Mouse (Mus musculus) liver, embryonic 14.5 days (tissue): ENCODE results near the gene Vasn. TPM values are rescaled to one million over a fixed set of nuclear protein-coding genes. Genes with fewer than 3 reads are reported as not detected.

Experiments used
- ATAC-seq: fragments of 200-750 bp; cut with Nextera tagmentation; 2 replicates; pipeline ENCODE4 v1.8.0; 2017; ENCODE audit warnings: moderate number of reproducible peaks, mild to moderate bottlenecking, moderate library complexity; ENCODE audit not compliant: insufficient read depth
- DNase-seq, 3 experiments: peaks; one replicate each; pipeline ENCODE4 v3.0.0-alpha.2; 2012 to 2013; ENCODE audit warnings: low read depth in 3 of 3, low spot score in 3 of 3
- H3K27ac ChIP-seq: fragments of 300-500 bp; sonication (generic); 2 replicates; pipeline ENCODE4 v1.5.1; 2014; ENCODE audit warnings: moderate library complexity, mild to moderate bottlenecking, control low read depth, inconsistent platforms
- H3K27me3 ChIP-seq: fragments of 300-500 bp; sonication (generic); 2 replicates; pipeline ENCODE4 v1.6.1; 2014; ENCODE audit warnings: mild to moderate bottlenecking, low read length, moderate library complexity; ENCODE audit not compliant: control insufficient read depth, insufficient read depth
- H3K36me3 ChIP-seq: fragments of 300-500 bp; sonication (generic); replicated peaks from 2 replicates; pipeline ENCODE4 v1.6.1; 2014; ENCODE audit warnings: low read depth; ENCODE audit not compliant: control insufficient read depth, insufficient read depth
- H3K4me1 ChIP-seq, 2 experiments: fragments of 200-500 bp in 1 of 2; fragments of 300-500 bp in 1 of 2; sonication (generic) in 1 of 2; replicated peaks; 2 replicates each; pipeline ENCODE4 v1.6.1; 2012 to 2014; ENCODE audit warnings: antibody characterized with exemption in 1 of 2, inconsistent platforms in 1 of 2, low read length in 1 of 2; ENCODE audit not compliant: control insufficient read depth in 2 of 2, insufficient read depth in 2 of 2
- H3K4me2 ChIP-seq: fragments of 300-500 bp; sonication (generic); 2 replicates; pipeline ENCODE4 v1.6.1; 2014; ENCODE audit warnings: low read depth, mild to moderate bottlenecking, control low read depth, moderate library complexity
- H3K4me3 ChIP-seq, 2 experiments: fragments of 200-500 bp in 1 of 2; fragments of 300-500 bp in 1 of 2; sonication (generic) in 1 of 2; 2 replicates each; pipeline ENCODE4 v1.5.1; 2012 to 2014; ENCODE audit warnings: low read depth in 2 of 2, low read length in 2 of 2, mild to moderate bottlenecking in 2 of 2, control low read depth in 1 of 2, inconsistent platforms in 1 of 2, moderate library complexity in 1 of 2; ENCODE audit not compliant: insufficient read depth in 1 of 2
- H3K9ac ChIP-seq: fragments of 300-500 bp; sonication (generic); replicated peaks from 2 replicates; pipeline ENCODE4 v1.6.1; 2014; ENCODE audit warnings: mild to moderate bottlenecking, control low read depth, moderate library complexity
- H3K9me3 ChIP-seq: fragments of 300-500 bp; sonication (generic); 2 replicates; pipeline ENCODE4 v1.6.1; 2016; ENCODE audit warnings: low read length, mixed read lengths; ENCODE audit not compliant: control insufficient read depth
- CTCF ChIP-seq: IDR thresholded peaks from 2 replicates; pipeline ENCODE4 v1.5.1; 2016; ENCODE audit warnings: antibody characterized with exemption, low read depth, control low read depth
- EP300 ChIP-seq: IDR thresholded peaks from 2 replicates; pipeline ENCODE4 v1.6.1; 2016; ENCODE audit warnings: antibody characterized with exemption, low read depth
- WGBS: fragments of 180-500 bp; shearing (Covaris S2); extraction: QIAGEN DNeasy Blood & Tissue Kit; methylation state at CpG from one replicate; pipeline ENCODE4 v1.1.7; 2014; ENCODE audit not compliant: insufficient replicate concordance; 5-methylcytosine and 5-hydroxymethylcytosine counted together
- polyA plus RNA-seq, 2 experiments: library from polyadenylated mRNA; depleted of rRNA in 1 of 2; stranded (reverse) in 1 of 2; unstranded in 1 of 2; fragments of >200 nt; fragmentation: Nextera tagmentation in 1 of 2; extraction: Ambion mirVana in 1 of 2; gene quantifications; 2 replicates each; pipeline versions ENCODE4 v1.2.1 to v1.2.3; 2012 to 2014

Vasn gene
- polyA plus RNA-seq, 2 experiments = 1.2 to 2.5 TPM

GRCm38 (mm10) chr16:4598041-4598440, 41.7 kb upstream of the Vasn start:
- H3K4me3 ChIP-seq = no peak overlapping the region
- no peaks in the 10 kb centered on the region for H3K36me3 ChIP-seq
- ATAC-seq (no peak), DNase-seq (no peak)
- H3K4me2 ChIP-seq = no peak overlapping the region
- no peak for TF ChIP-seq CTCF
- no peak for TF ChIP-seq EP300
- 59% methylated on average over 5 of the region's 5 CpGs for WGBS
- no peak overlapping the region for H3K27ac ChIP-seq
- H3K4me1 ChIP-seq = peaks cover 0 to 8% of the 10 kb centered on the region in 2 experiments; a peak in 2 of 4 replicates
- no peaks in the 10 kb centered on the region for H3K9me3 ChIP-seq
- no peak overlapping the region for H3K9ac ChIP-seq
- peaks cover 36% of the 10 kb centered on the region for H3K27me3 ChIP-seq

GRCm38 (mm10) chr16:4598891-4599543, 40.7 kb upstream of the Vasn start:
- no peak for TF ChIP-seq CTCF
- TF ChIP-seq EP300 = no peak
- ATAC-seq (no peak), DNase-seq (no peak)
- Histone ChIP-seq H3K9me3 (no peaks in the 10 kb centered on the region), H3K27me3 (peaks cover 26% of the 10 kb centered on the region), H3K4me2 (no peak overlapping the region), H3K4me3 (no peak overlapping the region), H3K27ac (no peak overlapping the region), H3K9ac (no peak overlapping the region), H3K4me1 (peaks cover 0 to 8% of the 10 kb centered on the region in 2 experiments; a peak in 2 of 4 replicates), H3K36me3 (no peaks in the 10 kb centered on the region)
- WGBS = 55% methylated on average over 6 of the region's 6 CpGs

- ATAC-seq (no peak), DNase-seq (no peak)
- H3K4me1 ChIP-seq = peaks cover 0 to 8% of the 10 kb centered on the region in 2 experiments; a peak in 2 of 4 replicates
- no peaks in the 10 kb centered on the region for H3K36me3 ChIP-seq
- TF ChIP-seq CTCF (no peak), EP300 (no peak)
- no peak overlapping the region for H3K9ac ChIP-seq
- no peaks in the 10 kb centered on the region for H3K9me3 ChIP-seq
- no peak overlapping the region for H3K4me2 ChIP-seq
- no peak overlapping the region for H3K4me3 ChIP-seq
- H3K27me3 ChIP-seq = peaks cover 20% of the 10 kb centered on the region
- 70% methylated on average over 3 of the region's 3 CpGs for WGBS
- no peak overlapping the region for H3K27ac ChIP-seq
Measured at GRCm38 (mm10) chr16:4599616-4600015, 40.1 kb upstream of the Vasn start.

GRCm38 (mm10) chr16:4600701-4601310, 38.9 kb upstream of the Vasn start:
- 55% methylated on average over 9 of the region's 9 CpGs for WGBS
- H3K4me3 ChIP-seq = no peak overlapping the region
- H3K27ac ChIP-seq = no peak overlapping the region
- DNase-seq = no peak
- H3K9ac ChIP-seq = no peak overlapping the region
- peaks cover 8% of the 10 kb centered on the region; the same call in 1 of the 2 replicates for H3K27me3 ChIP-seq
- no peak for ATAC-seq
- H3K9me3 ChIP-seq = no peaks in the 10 kb centered on the region
- H3K4me1 ChIP-seq = peaks cover 0 to 11% of the 10 kb centered on the region in 2 experiments; a peak in 2 of 4 replicates
- no peak overlapping the region for H3K4me2 ChIP-seq
- TF ChIP-seq CTCF (no peak), EP300 (no peak)
- no peaks in the 10 kb centered on the region for H3K36me3 ChIP-seq

- Histone ChIP-seq H3K4me2 (no peak overlapping the region), H3K27ac (no peak overlapping the region), H3K27me3 (no peaks in the 10 kb centered on the region), H3K36me3 (no peaks in the 10 kb centered on the region), H3K4me3 (no peak overlapping the region), H3K9ac (no peak overlapping the region), H3K4me1 (peaks cover 0 to 25% of the 10 kb centered on the region in 2 experiments; a peak in 2 of 4 replicates), H3K9me3 (no peaks in the 10 kb centered on the region)
- TF ChIP-seq EP300 (no peak), CTCF (no peak)
- peak; percentile 38; the same call in 1 of the 2 replicates for ATAC-seq
- DNase-seq = no peak
- 41% methylated on average over 3 of the region's 3 CpGs for WGBS
Measured at GRCm38 (mm10) chr16:4602189-4602588, 37.6 kb upstream of the Vasn start.
